Mouse (Mus musculus) right cerebral cortex, postnatal 36 days (tissue): ENCODE data around the gene Tmem11.
"Not testable (repeated sequence)": the region's sequence is repeated elsewhere in the genome, so short reads cannot be mapped to it uniquely, and the experiment has no call there.

Experiments
- DNase-seq, 2 experiments: peaks; one replicate each; pipeline ENCODE4 v3.0.0; 2022; ENCODE audit warnings: low spot score in 2 of 2, mixed read lengths in 1 of 2

The Tmem11 gene

DNA sequence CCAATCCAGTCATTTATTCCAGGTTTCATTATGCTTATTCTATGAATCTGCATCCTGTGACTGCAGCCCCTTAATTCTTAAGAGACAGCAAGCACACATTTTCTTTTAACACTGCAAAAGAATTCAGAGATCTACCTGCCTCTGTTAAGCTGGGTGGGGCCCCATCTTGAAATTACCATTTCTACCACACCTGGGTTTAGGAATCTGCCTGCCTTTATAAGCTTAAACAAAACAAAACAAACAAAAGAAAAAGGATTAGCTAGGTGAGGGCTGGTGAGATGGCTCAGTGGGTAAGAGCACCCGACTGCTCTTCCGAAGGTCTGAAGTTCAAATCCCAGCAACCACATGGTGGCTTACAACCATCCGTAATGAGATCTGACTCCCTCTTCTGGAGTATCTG is 7.9 kb upstream of the Tmem11 start:
- not testable (repeated sequence) for DNase-seq

DNA sequence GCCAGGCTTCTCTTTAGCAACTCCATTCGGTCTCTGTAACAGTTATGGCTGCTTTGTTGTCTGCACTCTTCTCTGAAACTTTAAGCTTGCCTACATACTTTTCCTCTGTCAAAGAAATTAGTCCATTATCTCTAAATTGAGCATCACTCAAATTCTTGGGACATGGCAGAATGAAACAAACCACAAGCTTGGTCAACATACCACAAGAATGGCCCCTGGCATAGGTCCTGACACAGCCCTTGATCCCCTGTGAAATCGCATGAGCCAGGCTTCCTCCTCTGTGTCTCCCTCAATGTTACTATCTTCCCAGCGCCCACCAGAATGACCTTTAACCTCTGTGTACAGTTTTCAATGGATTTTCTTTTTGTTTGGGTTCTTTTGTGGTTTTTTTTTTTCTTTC is 3.3 kb upstream of the Tmem11 start:
- no peak for DNase-seq

DNA sequence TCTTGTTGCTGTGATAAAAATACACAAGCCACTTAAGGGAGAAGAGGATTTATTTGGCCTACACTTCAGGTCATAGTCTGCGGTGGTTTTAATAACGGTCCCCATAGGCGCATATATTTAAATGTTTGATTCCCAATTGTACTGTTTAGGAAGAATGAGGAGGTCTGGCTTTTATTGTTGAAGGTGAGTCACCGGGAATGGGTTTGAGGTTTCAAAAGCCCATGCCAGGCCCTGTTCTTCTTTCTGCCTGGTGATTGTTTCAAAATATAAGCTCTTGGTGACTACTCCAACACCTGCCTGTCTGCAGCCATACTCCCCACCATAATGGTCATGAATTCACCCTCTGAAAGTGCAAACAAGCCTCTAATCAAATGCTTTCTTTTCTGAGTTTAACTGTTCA is 1.5 kb upstream of the Tmem11 start:
- no peak for DNase-seq

DNA sequence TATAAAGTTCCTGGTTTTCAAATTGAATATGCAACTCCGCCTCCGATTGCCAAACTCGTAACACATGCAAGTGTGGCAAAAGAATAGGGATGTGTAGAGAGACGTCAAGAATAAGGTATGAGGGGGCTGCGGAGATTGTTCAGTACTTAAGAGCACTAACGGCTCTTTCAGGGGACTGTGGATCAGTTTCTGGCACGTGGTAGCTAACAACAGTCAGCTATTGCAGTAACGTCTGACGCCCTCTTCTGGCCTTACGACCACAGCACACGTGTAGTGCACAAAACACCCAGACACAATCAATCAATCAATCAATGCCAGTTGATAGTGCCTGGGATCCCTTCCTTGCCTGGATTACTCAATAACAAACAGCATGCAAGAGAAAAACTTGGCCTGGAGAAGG is 351 bp upstream of the Tmem11 start:
- peak in 1 of 2 experiments; percentile 54 for DNase-seq

DNA sequence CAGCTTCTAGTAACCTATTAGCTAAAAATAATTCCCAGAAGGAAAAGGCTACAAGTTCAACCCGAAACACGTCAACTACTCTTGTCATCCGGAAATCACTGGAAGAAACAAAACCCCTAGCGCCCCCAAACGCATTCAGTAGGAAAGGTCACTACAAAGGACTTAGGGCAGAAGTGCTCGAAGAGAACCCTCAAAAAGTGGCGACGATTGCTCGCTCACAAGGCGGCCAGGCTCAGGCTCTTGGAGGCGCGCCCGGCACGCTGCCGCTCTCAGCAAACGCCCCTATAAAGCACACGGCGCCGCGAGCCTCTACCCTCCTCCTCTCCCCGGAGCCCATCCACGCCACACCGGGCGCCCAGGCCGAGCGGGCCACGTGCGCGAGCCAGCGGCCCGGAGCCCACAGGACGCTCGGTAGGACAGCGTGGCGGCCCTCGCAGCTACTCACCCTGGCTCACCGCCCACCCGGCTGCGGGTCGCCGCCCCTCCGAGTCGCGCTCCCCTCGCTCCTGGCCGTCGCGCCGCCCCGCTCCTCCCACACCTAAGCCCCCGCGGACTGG is 938 bp downstream of the Tmem11 start:
- peak; percentile 39 to 41 for DNase-seq

DNA sequence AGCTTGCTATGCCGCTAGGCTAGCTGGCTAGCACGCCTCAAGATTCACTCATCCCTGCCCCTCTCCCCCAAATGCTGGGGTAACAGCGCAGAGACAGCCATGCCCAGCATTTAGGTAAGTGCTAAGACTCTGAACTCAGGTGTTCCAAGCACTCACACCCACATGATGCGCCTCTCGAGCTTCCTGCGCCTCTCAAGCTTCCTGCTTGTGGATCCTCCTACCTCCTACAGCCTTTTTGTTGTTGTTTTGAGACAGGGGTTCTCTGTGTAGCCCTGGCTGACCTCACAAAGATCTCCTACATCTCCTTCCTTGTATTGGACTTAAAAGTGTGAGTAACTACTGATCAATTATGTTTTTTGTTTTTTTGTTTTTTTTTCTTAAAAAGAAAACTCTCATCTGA is 6.0 kb downstream of the Tmem11 start:
- no peak for DNase-seq

DNA sequence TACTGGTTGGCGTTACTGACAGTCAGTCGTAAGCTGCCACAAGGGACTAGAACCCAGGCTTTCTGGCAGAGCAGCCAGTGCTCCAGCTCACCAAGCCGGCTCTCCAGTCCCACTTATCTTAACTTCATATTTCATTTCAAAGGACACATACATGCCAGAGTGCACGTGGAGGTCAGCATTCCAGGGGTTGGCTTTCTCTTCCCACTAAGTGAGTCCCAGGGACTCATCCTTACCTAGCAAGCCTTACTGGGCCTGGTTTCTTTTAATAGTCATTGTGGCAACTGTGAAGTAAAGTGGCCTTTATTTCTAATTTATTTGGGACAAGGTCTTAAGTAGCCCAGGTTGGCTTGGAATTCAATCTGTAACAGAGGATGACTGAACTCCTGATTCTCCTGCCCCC is 7.7 kb downstream of the Tmem11 start:
- no peak for DNase-seq

DNA sequence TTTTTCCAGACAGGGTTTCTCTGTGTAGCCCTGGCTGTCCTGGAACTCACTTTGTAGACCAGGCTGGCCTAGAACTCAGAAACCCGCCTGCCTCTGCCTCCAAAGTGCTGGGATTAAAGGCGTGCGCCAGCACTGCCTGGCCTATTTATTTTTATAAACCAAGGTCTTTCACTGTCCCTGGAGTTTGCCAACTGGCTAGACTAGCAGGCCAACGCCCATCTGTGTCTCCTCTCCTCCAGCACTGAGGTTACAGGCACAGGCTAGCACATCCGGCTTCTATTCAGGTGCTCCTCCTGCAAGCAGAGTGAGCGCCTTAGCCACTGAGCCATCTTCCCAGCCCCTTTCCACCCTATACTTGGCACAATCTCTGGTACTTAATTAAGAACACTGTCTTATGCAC is 9.6 kb downstream of the Tmem11 start:
- not testable (repeated sequence) for DNase-seq

DNA sequence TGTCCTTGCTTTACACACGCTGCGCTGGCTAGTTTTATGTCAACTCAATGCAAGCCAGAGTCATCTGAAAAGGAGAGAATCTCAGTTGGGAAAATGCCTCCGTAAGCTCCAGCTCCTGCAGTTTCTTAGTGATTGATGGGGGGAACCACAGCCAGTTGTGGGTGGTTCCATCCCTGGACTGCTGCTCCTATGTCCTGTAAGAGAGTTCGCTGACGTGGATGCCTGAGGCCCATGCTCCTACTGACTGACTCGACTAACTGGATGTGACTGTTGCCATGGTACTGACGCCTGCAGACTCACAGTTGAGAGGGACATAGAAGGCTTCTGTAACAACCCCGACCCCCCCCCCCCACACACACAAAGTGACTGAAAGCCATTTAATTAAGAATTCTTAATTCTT is 11.2 kb downstream of the Tmem11 start:
- DNase-seq: no peak

DNA sequence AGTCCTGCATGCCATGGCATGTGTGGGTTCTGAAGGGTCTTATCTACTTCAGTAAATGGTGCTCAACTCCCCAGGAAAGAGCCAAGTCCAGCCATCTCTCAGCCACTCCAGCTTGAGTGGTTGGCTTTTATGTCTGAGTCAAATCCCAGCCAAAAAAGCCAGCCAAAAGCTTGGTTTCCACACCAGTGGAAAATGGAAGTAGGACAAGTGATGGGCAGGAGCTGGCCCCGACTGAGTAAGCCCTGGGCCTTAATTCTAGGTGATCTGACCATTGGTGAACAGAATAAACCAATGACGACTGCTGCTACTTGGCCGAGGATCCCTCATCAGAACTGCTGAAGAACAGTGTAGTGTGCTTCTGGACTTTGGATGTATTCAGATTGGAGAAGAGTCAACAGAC is 11.6 kb downstream of the Tmem11 start:
- no peak for DNase-seq

DNA sequence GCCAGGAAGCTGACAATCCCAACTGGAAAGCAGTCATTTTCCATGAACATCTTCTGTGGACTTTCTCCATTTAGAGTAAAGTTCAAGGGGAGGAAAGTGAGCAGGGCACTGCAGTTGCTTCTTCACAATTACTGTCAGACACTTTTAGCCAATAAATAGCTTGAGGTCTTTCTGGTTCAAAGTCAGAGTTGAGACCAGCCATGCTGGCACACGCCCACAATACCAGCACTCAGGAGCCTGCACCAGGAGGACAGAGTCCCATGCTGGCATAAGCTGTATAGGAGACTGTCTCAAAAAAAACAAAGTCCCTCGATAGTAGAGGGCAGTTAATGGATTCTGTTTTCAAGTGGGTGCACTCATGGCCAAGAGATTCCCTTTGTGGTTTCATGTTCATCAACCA is 13.1 kb downstream of the Tmem11 start:
- no peak for DNase-seq

DNA sequence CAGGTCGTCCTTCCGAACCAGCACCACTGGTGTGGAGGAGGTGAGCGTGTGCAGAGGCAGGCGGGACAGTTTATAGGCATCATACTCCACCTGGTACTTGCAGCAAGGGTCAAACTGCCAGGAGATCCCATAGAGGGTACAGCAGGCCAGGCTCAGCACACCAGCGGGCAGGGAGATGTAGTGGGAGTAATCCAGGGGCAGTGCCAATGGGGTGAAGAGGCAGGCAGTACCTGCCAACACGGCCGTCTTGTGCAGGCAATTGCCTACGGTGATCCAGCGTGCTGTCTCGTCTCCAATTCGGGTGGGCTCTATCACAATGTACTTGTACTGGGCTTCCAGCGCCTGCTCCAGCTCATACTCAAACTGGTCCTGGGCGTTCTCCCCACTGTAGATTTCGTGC is 14.2 kb downstream of the Tmem11 start:
- DNase-seq: no peak

DNA sequence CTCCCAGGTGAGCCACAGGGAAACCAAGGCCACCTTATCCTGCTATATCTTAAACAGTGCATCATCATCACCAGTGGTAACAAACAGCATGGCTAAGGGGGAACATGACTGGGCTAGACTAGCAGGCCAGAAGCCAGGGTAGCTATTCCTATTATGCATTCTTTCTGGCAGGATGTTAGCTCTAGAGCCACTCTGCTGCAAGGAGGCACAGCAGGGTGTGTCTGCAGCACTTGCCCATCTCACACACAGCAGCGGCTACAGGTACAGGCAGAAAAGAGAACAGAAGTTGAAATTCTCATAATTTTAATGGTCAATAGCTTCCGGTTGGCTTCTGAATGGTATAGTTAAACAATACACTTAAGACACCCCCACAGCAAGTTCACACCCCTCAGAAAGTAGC is 14.9 kb downstream of the Tmem11 start:
- DNase-seq: no peak

DNA sequence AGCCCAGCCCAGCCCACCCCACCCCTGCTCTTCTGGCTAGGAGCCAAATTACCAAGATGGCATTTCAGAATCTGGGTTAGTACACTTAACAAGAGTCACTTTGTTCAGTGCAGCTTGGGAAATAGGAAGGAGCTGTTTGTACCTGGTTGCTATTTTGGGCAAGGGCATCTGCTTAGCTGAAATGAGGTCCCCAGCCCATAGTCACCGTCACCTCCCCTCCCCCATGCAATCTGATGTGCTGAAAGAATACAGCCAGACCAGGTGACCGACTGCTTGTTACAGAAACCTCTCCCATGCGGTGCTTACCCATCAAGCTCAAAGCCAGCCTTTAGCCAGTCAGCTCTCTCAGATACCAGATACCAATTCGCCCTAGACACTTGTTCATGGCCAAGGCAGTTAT is 15.9 kb downstream of the Tmem11 start:
- DNase-seq: no peak

DNA sequence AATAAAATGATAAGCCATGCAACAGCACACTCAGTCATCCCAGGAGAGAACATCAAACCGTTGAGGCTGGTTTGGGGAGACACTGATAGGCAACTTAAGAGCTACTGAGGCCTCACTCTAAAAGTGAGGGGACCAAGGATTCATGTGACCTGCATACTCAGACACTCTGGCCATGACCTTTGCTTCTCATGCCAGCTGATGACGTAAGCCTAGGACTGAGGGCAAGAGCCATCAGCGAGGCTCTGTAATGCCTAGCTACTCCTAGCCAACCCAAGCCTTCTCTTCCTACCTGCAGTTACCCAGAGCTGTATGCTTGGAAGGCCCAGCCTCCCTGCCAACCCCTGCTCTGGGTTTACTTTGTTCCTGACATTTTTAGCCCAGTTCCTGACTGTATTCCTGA is 17.1 kb downstream of the Tmem11 start:
- no peak for DNase-seq

DNA sequence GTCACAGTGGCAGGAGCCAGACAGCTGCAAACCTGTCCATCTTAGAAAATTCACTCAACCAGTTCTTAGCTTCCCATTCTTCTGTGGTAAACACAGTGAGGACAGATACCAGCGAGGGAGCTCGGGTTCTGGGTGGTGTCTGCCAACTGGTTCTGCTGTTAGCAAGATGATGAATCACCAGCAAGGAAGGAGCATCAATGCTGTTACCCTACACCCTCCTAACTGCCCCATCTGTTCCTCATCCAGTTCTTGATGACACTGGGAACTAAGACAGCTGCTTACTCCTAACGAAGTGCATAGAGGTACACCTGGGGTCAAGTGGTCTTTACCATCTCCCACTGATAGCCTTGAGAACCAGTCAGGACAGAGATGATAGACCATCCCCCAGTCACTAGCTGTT is 22.5 kb downstream of the Tmem11 start:
- no peak for DNase-seq

DNA sequence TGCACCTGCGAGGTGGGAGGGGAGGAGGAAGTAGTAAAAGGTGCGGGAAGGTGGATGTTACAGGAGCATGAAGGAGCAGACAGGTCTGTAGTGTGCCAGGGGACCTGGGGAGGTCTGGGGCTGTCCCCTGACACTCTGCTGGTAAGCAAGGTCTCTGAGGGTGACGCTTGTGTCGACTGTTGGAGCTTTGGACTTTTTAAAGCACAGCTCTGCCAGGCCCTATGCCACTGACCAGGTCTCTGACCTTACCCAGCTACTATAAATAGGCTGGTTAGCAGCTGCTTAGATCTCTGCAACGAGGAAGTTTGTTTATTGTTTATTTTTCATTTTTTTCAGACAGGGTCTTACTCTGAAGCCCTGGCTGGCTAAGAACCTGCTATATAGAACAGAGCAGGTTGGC is 33.7 kb downstream of the Tmem11 start:
- no peak for DNase-seq

DNA sequence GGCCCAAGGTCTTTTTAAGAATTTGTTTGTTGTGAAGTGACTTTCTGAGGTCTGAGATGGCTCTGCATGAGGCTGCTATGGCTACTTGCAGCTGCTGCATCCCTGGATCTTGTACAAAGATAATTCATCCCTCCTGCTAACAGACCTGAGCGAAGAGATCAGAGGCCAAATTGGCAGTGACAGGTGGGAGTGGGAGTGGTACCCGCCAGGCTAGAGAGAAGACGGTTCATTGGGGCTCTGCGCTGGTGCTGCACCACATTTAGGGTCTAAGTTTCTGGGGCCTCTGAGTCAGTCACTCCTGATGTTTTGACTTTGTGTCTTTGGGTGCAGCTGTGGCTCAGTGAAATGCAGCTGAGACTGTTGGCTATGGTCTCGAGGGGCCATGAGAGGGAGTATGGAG is 35.7 kb downstream of the Tmem11 start:
- no peak for DNase-seq

DNA sequence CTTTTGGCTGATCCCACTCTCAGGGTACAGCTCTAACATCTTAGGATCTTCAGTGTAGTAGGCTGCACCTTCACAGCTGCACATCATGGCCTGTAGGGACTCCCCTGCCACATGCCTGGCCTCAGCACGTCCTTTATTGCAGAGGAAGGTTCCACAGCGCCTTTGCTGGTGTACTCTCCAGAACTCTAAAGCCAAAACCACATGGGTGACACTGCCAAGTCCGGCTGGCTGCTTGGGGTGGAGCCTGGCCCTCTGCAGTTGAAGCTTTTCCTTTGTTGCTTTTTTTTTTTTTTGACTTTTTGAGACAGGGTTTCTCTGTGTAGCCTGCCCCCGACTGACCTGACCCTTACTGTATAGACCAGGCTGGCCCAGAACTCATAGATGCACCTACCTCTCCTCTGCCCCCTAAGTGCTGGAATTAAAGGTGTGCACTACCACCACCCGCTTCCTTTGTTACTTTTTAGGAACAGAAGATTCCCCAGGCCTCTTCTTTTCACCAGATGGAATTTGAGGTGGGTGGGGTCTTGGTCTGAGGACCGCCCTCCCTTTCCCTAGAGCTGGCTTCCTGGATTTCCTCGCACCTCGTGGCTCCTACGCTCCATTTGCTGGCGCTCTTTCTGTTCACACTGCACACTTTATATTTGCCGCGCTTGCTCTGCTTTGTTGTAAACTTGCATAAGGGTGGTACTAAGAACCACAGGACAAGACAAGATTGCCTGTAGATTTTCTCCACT is 37.4 kb downstream of the Tmem11 start:
- no peak for DNase-seq

DNA sequence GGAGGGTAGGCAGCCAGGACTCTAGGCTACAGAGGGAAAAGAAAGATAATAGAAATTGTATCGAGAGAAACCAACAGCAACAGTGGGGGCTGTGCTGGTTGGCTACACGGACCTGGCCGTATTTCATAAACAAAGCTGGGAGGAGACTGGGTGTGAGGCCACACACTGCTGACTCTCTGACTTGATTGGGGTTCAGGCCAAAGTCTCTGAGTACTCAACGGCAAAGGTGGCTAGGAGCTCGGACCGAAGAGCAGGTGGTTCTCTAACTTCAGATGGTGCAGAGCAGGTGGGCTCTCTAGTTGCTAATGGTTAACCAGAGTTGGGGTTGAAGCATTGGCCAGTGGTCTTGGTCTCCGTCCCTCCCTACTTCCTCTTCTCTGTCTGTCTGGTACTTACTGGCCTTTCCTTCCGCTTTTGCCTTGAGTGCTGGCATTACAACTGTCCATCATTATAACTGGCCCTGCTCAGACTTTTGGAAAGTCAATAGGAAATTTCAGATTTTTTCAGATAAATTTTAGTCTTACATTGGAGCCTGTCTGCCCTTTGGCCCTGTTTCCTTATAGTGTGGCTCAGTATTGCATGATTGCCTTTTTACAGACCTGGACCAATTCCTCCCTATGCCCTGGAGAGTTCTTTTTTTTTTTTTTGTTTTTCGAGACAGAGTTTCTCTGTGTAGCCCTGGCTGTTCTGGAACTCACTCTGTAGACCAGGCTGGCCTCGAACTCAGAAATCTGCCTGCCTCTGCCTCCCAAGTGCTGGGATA is 41.2 kb downstream of the Tmem11 start:
- DNase-seq: no peak

DNA sequence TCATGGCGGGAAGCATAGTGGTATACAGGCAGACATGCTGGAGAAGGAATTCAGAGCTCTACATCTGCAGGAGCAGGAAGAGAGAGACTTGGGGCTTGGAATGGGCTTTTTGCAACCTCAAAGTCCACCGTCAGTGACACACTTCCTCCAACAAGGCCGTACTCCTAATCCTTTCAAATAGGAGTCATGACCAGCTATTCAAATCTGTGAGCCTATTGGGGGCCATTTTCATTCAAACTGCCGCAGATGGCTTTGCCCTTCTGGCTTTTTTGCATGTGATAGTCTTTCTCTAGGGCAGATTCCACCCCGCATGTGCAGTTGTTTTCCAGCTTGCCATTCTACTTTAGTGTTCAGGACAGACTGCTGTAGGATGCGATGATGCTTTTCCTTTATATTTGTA is 42.2 kb downstream of the Tmem11 start:
- DNase-seq: no peak

DNA sequence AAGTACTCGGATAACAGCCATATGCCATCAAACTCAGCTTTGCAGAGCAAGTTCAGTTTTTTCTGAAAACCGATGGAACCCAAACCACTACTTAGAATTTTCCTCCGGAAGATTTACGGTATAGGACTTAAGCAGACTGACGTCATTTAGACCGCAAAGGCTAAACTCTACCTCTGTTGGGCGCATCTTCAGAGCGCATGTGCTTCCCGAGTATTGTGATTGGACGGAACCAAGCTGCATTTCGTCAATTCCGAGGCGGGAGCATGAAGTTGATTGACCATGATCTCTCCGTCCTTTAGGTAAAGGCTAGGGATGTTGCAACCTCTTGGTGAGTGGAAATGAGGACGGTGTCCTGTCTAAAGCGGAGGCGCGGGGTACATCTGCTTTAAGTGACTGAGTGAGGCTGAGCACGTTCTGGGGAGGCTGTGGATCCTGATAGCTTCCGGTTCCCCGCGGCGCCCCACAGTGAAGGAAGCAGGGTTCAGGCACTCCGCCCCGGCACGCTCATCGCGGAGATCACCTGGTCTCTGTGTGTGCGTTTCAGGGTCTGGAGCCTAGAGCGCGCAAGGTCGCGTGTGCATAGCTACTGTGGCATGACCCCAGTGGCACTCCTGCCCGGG is 48.5 kb downstream of the Tmem11 start, which contains the start of gene Dhrs7b:
TSS of gene Dhrs7b (plus strand) at position 199 of the 620 bp plus-strand sequence.
- peak; percentile 86 to 93 for DNase-seq

DNA sequence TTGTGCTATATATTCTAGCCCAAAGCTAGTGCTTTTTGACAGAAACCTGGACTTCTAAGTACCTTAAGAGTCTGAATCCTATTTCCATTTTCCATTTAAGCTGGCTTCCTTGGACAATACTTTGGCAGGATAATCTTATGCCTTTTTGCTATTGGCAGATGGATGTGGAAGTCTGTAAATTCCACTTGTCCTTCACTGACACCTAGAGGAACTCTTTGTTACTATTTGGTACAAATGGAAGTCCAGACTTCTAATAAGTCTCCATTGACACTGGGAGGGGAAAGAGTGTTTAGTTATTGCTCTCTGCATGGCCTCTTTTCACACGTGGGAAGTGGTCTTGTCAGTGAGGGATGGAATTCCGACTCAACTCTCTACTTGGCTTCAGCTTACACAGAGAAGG is 50.2 kb downstream of the Tmem11 start:
- DNase-seq: no peak
